Mouse (Mus musculus) heart, postnatal 0 days (tissue): ENCODE measurements around the gene Ddx19a.

Experiments
- CTCF ChIP-seq: IDR thresholded peaks from 2 replicates; pipeline ENCODE4 v1.5.1; 2016; ENCODE audit warnings: antibody characterized with exemption, control low read depth, low read depth
- EP300 ChIP-seq: IDR thresholded peaks from 2 replicates; pipeline ENCODE4 v1.6.1; 2016; ENCODE audit warnings: antibody characterized with exemption, low read depth

DNA sequence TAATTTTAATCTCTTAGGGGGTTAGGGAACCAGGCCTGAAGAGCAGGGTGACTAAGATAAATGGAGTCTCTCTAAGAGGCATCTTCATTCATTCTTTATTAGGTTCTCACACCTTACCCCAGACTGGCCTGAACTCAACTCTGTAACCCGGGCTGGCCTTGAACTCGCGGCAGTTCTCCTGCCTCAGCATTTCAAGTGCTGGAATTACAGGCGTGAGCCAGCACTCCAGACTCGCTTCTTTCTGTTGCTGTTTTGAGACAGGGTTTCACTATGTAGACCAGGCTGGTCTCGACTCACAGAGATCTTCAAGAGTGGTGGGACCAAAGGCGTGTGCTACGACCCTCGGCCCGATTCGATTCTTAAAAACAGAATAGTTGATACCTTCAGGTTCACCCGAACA lies 36.7 kb upstream of the Ddx19a start:
- no peak for TF ChIP-seq CTCF
- no peak for TF ChIP-seq EP300
